Mouse (Mus musculus) mouse embryonic stem cell (cell line): ENCODE results near the gene Pik3c2g.

ENCODE experiments used
- in situ Hi-C, 2 experiments: fragments of 300-500 bp; cut with MboI; formaldehyde crosslinking; loops; 1 replicate in 1 of 2; 3 replicates in 1 of 2; pipeline ENCODE4 v1.14.3; 2019 to 2020; ENCODE audit warnings: low sequenced_read_pairs in 2 of 2, low pct_unique_long_range_greater_than_20kb in 1 of 2, mixed read lengths in 1 of 2; ENCODE audit not compliant: unreplicated experiment in 1 of 2

Pik3c2g gene

DNA sequence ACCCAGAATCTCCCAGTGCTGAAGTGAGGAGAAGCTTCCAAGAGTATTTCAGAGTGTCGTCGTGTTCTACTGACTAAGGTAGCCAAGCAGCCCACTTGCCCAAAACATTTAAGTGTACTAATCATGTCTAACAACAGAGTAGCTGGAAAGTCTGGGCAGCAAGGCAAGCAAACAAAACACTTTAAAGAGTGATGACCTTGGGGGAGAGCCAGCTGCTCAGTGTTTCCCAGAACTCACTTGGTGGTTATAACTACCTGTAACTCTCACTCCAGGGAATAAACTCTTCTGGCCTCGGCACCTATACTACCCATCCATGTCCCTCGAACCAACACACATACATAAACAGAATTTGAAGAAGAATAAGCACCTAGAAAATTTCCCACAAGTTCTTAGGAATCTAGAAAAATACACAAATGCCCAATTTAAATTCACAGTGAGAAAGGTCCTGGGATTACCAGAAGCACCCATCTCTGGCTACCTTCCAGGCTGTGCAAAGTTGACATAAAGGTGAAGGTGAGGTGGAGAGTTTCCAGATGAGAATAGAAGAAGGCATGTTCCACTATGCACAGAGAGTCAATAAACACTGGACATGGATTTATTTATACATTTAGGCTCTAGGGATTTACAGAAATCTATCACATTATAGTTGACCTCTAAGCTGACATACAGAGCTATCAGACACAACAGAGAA, 384.7 kb downstream of the Pik3c2g start:
- in situ Hi-C loops, result no loop called here

DNA sequence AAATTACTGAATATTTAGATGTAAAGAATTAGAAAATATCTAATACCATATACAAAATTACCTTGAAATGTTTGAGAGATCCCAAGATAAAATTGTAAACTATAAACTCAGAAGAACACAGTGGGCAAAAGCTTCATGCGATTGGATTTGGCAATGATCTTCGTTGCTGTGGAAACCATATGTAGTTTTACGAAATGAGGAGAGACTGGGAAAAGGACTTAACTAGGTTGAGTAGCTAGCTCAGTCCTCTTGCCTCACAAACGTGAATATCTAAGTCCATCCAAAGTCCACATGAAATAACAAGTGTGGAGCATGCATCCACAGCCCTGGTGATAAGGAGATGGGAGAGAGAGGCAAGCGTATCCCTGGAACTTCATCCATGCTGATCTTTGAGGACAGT, 387.6 kb downstream of the Pik3c2g start:
- in situ Hi-C loops, result no loop called here

DNA sequence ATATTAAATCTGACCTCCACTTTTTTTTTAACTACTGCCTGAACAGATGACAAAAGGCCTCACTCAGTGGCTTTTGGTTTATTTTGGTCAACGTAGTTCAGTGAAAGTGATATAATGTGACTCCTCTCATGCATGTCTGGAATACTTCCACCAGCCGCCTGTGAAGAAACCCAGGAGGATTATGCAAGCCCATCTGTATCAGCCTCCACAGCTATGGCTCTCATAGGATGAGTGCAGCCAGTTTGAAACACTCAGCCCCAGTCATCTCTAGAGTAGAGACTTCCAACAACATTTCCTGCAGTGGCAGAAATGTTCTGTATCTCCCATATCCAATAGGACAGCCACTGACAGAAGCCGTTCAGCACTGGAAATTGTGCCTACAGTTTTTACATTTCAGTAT, 391.1 kb downstream of the Pik3c2g start:
- in situ Hi-C loops, result no loop called here

DNA sequence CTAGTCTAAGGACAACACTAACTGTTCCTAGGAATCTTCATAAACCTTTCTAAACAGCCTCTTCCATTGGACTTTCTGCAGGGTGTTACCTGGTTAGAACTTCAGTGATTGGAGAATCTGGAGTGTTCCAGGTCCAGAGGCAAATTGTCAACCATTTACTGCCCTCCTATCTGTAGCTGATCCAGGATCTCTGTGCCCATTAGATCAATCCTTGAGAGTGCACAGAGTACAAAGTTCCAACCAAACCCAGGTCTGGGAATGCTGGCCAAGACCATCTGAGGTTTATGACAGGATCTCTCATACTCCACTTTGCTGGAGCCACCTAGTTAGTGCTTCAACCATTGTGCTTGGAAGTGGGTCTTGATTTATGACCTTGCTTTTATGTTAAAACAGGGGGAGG, 394.0 kb downstream of the Pik3c2g start:
- in situ Hi-C loops, result no loop called here

DNA sequence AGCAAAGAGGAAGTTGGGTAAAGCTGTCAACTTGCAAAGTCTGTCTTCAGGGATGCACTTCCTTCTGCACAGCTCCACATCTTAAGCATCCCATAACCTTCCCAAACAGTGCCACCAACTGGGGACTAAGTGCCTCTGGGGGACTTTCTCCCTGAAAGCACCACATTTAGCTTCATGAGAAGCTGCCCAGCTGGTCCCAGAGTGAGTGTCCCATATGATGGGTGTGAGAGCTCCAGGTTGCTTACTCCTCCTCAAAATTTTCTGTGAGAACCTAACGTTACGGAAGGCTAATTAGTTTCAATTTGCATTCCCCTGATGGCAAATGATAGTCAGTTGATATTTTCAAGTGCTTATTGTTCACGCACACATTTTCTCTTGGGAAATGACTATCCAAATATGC, 397.0 kb downstream of the Pik3c2g start:
- in situ Hi-C loops, result no loop called here

DNA sequence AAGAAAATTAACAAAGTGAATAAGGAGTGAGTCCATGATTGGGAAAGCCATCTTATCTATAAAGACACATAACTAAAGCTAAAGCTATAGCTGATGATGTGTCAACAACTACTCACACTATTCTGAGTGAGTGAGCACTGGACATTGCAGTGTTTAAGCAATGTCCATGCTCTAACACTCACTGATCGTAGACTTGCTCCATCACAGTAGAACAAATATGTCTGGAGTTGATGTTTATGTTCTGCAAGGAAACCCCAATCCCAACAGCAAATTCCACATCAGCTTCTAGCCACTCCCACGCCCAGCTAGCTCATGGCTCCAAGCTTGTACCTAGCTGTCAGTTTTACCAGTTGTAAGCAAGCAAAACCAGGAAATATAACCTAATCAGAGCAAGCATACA, 399.5 kb downstream of the Pik3c2g start:
- in situ Hi-C loops, result no loop called here

DNA sequence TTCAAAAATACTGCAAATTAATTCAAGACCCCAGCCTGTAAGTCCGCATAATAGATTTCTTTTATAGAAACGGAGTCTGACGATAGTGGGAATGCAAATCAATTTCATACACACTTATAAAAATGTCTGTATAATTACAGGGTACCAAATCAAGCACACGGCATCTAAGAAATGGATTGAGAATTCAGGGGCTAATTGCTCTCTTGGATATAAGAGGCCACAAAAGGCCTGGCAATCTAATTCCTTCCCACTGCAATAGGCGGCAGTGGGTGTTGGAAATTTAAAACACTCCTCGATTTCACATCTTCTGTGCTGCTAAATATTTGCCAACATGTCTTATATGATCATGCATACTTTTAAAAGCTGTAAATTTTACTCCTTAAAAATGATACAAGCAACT, 402.1 kb downstream of the Pik3c2g start:
- in situ Hi-C loops, result no loop called here

DNA sequence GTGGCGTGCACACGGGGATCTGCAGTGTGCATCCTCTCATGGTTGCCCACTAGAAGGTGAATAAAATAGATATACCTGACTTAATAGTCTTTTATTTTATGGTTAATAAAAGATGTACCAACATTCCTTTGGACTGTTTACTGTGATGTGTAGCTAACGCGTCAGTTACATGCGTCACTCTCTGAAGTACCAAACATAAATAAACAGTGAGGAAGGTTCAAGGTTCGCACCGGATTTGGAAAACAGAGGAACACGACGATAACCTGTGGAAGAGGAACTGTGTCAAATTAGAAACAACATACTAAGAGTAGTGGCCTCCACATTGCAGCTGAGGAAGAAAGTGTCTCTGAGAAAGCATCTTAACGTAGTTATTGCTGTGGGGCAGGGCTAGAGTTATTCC, 402.6 kb downstream of the Pik3c2g start:
- in situ Hi-C loops, result no loop called here

DNA sequence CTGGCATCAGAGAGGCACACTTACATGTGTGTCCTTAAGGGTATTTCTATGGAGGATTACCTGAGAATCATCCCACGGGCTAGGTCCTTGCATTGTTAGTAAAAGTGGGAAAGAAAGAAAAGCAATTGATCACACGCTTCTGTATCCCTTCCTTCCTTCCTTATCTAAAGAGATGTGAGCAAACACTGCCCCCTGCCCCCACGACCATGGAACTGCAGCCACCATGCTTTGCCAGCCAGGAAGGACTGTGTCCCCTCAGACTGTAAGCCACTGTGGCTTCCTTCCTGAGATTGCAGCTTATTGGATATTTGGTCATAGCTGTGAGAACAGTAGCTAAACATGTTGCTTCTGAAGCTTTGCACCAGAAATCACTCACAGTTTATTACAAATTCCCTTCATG, 418.2 kb downstream of the Pik3c2g start:
- in situ Hi-C loops, result no loop called here
